Mouse (Mus musculus) heart, embryonic 16.5 days (tissue): ENCODE results near the gene Gm5737. TPM values are rescaled to one million over a fixed set of nuclear protein-coding genes. Genes with fewer than 3 reads are reported as not detected.

Experiments
- ATAC-seq: fragments of 200-750 bp; cut with Nextera tagmentation; replicated peaks from 2 replicates; pipeline ENCODE4 v1.8.0; 2017; ENCODE audit warnings: moderate number of reproducible peaks; ENCODE audit not compliant: insufficient read depth, low FRiP score; ENCODE audit errors: extremely low read depth
- H3K27ac ChIP-seq: fragments of 300-500 bp; sonication (generic); 2 replicates; pipeline ENCODE4 v1.5.1; 2014; ENCODE audit warnings: mild to moderate bottlenecking, low read length, control low read depth, moderate library complexity
- H3K27me3 ChIP-seq: fragments of 300-500 bp; sonication (generic); 2 replicates; pipeline ENCODE4 v1.6.1; 2014; ENCODE audit warnings: low read length, mixed read lengths; ENCODE audit not compliant: control insufficient read depth, insufficient read depth
- H3K36me3 ChIP-seq: fragments of 300-500 bp; sonication (generic); 2 replicates; pipeline ENCODE4 v1.6.1; 2014; ENCODE audit not compliant: control insufficient read depth, insufficient read depth
- H3K4me1 ChIP-seq: fragments of 300-500 bp; sonication (generic); 2 replicates; pipeline ENCODE4 v1.6.1; 2014; ENCODE audit warnings: low read length, mixed read lengths; ENCODE audit not compliant: control insufficient read depth, insufficient read depth
- H3K4me2 ChIP-seq: fragments of 300-500 bp; sonication (generic); 2 replicates; pipeline ENCODE4 v1.6.1; 2014; ENCODE audit warnings: low read depth, mild to moderate bottlenecking, control low read depth, low read length
- H3K4me3 ChIP-seq: fragments of 300-500 bp; sonication (generic); 2 replicates; pipeline ENCODE4 v1.5.1; 2014; ENCODE audit warnings: mild to moderate bottlenecking, control low read depth, low read length
- H3K9ac ChIP-seq: fragments of 300-500 bp; sonication (generic); 2 replicates; pipeline ENCODE4 v1.6.1; 2014; ENCODE audit warnings: low read length, control low read depth
- H3K9me3 ChIP-seq: fragments of 300-500 bp; sonication (generic); replicated peaks from 2 replicates; pipeline ENCODE4 v1.6.1; 2016; ENCODE audit warnings: low read length; ENCODE audit not compliant: control insufficient read depth
- WGBS: fragments of 180-500 bp; shearing (Covaris S2); extraction: QIAGEN DNeasy Blood & Tissue Kit; methylation state at CpG from one replicate; pipeline ENCODE4 v1.1.7; 2014; 5-methylcytosine and 5-hydroxymethylcytosine counted together
- polyA plus RNA-seq: library from polyadenylated mRNA; unstranded; fragments of >200 nt; fragmentation: Nextera tagmentation; extraction: Ambion mirVana; gene quantifications from 2 replicates; pipeline ENCODE4 v1.2.1, GENCODE M21; 2015

Gene Gm5737
- polyA plus RNA-seq, result not detected in 2 replicates

- 67% methylated on average over 6 of the region's 6 CpGs for WGBS
- H3K27me3 ChIP-seq, result peaks cover 10% of the 10 kb centered on the region
- no peaks in the 10 kb centered on the region for H3K36me3 ChIP-seq
- H3K9me3 ChIP-seq, result no peaks in the 10 kb centered on the region
- H3K4me2 ChIP-seq, result no peak within 1 kb of the TSS
- no peak within 1 kb of the TSS for H3K27ac ChIP-seq
- no peak within 1 kb of the TSS for H3K4me3 ChIP-seq
- H3K9ac ChIP-seq, result no peak within 1 kb of the TSS
- ATAC-seq, result no peak
- H3K4me1 ChIP-seq, result no peaks in the 10 kb centered on the region
These were observed at the start of gene Gm5737 for GRCm38 (mm10) chr7:120811834-120812415. Gm5737 (plus strand) TSS chr7:120812365.

GRCm38 (mm10) chr7:120767369-120767768, 44.8 kb upstream of the Gm5737 start:
- Histone ChIP-seq H3K27me3 (no peaks in the 10 kb centered on the region), H3K36me3 (no peaks in the 10 kb centered on the region), H3K9ac (no peak overlapping the region), H3K4me2 (no peak overlapping the region), H3K27ac (no peak overlapping the region), H3K4me3 (no peak overlapping the region), H3K9me3 (no peaks in the 10 kb centered on the region), H3K4me1 (no peaks in the 10 kb centered on the region)
- 7% methylated on average over 1 of the region's 1 CpGs for WGBS
- no peak for ATAC-seq

- Histone ChIP-seq H3K9me3 (no peaks in the 10 kb centered on the region), H3K4me2 (no peak overlapping the region), H3K36me3 (no peaks in the 10 kb centered on the region), H3K27me3 (no peaks in the 10 kb centered on the region), H3K4me1 (no peaks in the 10 kb centered on the region), H3K4me3 (no peak overlapping the region), H3K9ac (no peak overlapping the region), H3K27ac (no peak overlapping the region)
- 48% methylated on average over 1 of the region's 1 CpGs for WGBS
- no peak for ATAC-seq
These were observed 40.8 kb upstream of the Gm5737 start for GRCm38 (mm10) chr7:120771389-120771788.

- Histone ChIP-seq H3K27ac (no peak overlapping the region), H3K27me3 (no peaks in the 10 kb centered on the region; the same call in 1 of the 2 replicates), H3K9ac (no peak overlapping the region), H3K4me3 (no peak overlapping the region), H3K9me3 (no peaks in the 10 kb centered on the region), H3K4me1 (no peaks in the 10 kb centered on the region), H3K4me2 (no peak overlapping the region), H3K36me3 (no peaks in the 10 kb centered on the region)
- no peak for ATAC-seq
- 52% methylated on average over 2 of the region's 2 CpGs for WGBS
These were observed 34.2 kb upstream of the Gm5737 start for GRCm38 (mm10) chr7:120778012-120778411.

GRCm38 (mm10) chr7:120795544-120795943, 16.6 kb upstream of the Gm5737 start:
- Histone ChIP-seq H3K4me3 (no peak overlapping the region), H3K9me3 (no peaks in the 10 kb centered on the region), H3K9ac (no peak overlapping the region), H3K4me2 (no peak overlapping the region), H3K27ac (no peak overlapping the region), H3K27me3 (no peaks in the 10 kb centered on the region), H3K36me3 (no peaks in the 10 kb centered on the region), H3K4me1 (no peaks in the 10 kb centered on the region)
- ATAC-seq, result no peak
- 54% methylated on average over 4 of the region's 4 CpGs for WGBS

- ATAC-seq, result no peak; the same call in 1 of the 2 replicates
- H3K4me2 ChIP-seq, result no peak overlapping the region
- no peaks in the 10 kb centered on the region for H3K36me3 ChIP-seq
- no peak overlapping the region for H3K4me3 ChIP-seq
- H3K27me3 ChIP-seq, result no peaks in the 10 kb centered on the region
- H3K9ac ChIP-seq, result no peak overlapping the region
- H3K27ac ChIP-seq, result no peak overlapping the region
- no peaks in the 10 kb centered on the region for H3K9me3 ChIP-seq
- no peaks in the 10 kb centered on the region for H3K4me1 ChIP-seq
- WGBS, result 49% methylated on average over 3 of the region's 3 CpGs
These were observed 15.8 kb upstream of the Gm5737 start for GRCm38 (mm10) chr7:120796369-120796768.

GRCm38 (mm10) chr7:120803268-120803667, 8.9 kb upstream of the Gm5737 start:
- Histone ChIP-seq H3K4me1 (no peaks in the 10 kb centered on the region), H3K27me3 (no peaks in the 10 kb centered on the region), H3K9ac (no peak overlapping the region), H3K27ac (no peak overlapping the region), H3K4me3 (no peak overlapping the region), H3K9me3 (no peaks in the 10 kb centered on the region), H3K4me2 (no peak overlapping the region), H3K36me3 (no peaks in the 10 kb centered on the region)
- no peak for ATAC-seq
- WGBS, result 78% methylated on average over 2 of the region's 2 CpGs

GRCm38 (mm10) chr7:120809705-120810104, 2.5 kb upstream of the Gm5737 start:
- WGBS, result 4% methylated on average over 27 of the region's 27 CpGs
- Histone ChIP-seq H3K4me3 (peak overlapping the region; percentile 30), H3K27me3 (peaks cover 10% of the 10 kb centered on the region), H3K9ac (no peak overlapping the region), H3K36me3 (no peaks in the 10 kb centered on the region), H3K4me1 (no peaks in the 10 kb centered on the region), H3K4me2 (peak overlapping the region; percentile 58), H3K27ac (no peak overlapping the region), H3K9me3 (no peaks in the 10 kb centered on the region)
- ATAC-seq, result no peak

- Histone ChIP-seq H3K4me2 (no peak overlapping the region), H3K36me3 (no peaks in the 10 kb centered on the region), H3K27ac (no peak overlapping the region), H3K9me3 (no peaks in the 10 kb centered on the region), H3K27me3 (no peaks in the 10 kb centered on the region), H3K4me1 (no peaks in the 10 kb centered on the region), H3K4me3 (no peak overlapping the region), H3K9ac (no peak overlapping the region)
- no peak for ATAC-seq
- WGBS, result 80% methylated on average over 6 of the region's 6 CpGs
These were observed 5.4 kb downstream of the Gm5737 start for GRCm38 (mm10) chr7:120817552-120817951.
